Mouse (Mus musculus) WW6 (cell line): Measurements from ENCODE around the gene Zfp771.
"Not testable (repeated sequence)": the region's sequence is repeated elsewhere in the genome, so short reads cannot be mapped to it uniquely, and the experiment has no call there.

Source experiments
- DNase-seq: peaks from one replicate; pipeline ENCODE4 v3.0.0-alpha.2; 2013; ENCODE audit warnings: low read depth, low spot score

Zfp771 gene

DNA sequence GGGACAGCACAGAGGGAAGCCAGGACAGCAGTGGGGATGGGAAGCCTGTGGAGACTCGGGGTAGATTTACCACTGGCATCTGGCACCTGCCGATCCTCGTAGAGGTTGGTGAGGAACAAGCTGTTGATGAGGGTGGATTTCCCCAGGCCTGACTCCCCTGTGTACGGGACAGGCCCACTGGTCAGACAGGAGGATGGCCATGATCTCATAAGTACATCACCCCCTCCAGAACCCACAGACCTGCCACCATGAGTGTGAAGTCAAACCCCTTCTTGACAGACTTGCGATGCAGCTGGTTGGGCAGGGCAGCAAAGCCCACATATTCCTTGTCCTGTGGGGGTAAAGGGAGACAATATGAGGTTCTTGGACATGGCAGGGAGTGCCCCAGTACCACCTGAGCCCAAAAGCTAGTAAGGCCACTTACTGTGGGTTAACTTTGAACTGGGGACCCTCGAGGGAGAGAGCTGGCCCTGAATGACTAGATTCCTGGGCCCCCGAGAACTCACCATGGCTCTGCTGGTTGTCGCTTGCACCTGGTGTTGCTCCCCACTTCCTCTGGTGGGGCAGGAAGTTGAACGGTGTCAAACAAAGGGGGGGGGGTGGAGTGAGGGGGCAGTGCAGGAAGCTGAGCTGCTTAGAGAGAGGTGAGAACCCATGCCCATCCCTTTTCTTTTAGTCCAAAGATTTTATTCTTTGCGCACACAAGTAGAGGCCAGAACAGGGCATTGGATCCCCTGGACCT lies 26.0 kb upstream of the Zfp771 start:
- DNase-seq, result no peak

DNA sequence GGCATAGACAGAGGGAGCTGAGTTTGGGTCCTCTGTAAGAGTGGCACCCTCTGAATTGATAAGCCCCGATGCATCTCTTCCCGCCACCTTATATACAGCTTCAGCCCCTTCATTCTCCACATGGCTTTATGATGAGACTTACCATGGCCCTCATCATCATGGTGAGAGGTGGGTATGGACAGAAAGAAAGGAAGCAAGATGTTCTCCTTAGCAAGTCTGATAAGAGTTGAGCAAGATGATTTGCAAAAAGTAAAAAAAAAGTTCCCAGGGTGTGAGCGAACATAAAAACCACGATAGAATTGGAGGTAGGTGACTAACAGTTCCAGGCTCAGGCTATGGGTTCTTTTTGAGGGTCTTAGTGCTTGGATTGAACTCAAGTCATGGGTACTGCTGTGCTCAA lies 25.4 kb upstream of the Zfp771 start:
- DNase-seq, result no peak

DNA sequence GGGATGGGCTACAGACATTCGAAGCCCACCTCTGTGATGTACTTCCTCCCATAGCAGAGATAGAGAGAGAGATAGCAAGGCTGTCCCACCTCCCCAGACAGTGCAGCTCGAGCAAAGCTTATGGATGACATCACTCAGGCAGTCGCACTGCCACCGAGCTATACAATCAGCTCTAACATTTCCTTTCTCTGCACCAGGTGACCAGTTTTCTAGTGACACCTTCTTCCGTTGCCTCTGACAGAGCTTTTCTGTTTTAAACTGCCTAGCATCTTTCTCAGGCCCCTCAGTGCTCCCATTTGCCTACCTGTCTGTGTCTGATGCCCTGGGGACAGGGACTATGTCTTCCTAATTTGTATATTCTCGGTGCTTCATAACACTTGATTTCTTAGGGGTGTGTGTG lies 23.6 kb upstream of the Zfp771 start:
- no peak for DNase-seq

DNA sequence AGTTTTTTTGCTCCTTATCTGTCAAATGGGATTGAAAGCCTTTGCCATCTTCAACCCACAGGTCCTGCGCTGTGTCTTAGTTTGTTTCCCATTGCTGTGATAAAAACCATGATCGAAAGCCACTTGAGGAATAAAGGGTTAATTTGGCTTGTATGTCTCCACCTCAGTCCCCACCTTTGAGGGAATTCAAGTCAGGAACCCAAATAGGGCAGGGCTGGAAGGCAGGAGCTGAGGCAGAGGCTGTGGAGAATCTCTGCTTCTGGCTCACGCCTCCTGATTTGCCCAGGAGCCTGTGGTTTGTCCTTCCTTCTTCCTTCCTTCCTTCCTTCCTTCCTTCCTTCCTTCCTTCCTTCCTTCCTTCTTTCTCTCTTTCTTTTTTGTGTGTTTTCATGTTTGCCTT lies 21.0 kb upstream of the Zfp771 start:
- no peak for DNase-seq

DNA sequence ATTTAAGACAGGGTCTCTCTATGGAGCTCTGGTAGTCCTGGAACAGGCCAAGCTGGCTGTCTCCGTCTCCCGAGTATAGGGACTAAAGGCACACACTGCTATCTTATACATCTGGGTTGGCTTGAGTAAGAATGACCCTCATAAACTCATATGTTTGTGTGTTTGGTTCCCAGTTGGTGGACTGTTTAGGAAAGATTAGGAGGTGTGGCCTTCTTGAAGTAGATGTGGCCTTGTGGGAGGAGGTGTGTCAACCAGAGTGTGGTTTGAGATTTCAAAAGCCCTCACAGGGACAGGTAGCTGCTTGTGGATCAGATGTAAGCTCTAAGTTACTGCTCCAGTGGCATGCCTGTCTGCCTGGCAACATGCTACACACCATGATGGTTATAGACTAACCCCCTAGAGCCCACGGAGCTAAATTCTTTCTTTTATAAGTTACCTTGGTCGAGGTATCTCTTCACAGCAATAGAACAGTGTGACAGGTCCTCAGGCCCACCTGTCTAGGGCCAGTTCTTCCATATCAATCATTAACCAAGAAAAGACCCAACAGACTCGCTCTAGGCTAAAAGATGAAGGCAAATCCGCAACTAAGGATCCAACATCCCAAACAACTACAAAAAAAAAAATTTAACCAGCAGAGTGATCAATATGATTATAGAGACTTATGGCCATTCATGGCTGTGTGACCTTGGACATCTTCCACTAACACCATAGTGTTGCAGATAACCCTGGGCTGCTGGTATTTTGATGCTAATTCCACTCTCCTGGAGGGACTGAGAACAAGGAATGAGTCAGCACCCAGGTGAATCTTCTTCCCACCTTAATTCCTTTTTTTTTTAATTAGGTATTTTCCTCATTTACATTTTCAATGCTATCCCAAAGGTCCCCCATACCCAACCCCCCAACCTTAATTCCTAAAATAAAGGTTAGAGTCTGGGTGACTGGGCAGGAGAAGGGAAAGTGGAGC lies 20.3 kb upstream of the Zfp771 start:
- no peak for DNase-seq

DNA sequence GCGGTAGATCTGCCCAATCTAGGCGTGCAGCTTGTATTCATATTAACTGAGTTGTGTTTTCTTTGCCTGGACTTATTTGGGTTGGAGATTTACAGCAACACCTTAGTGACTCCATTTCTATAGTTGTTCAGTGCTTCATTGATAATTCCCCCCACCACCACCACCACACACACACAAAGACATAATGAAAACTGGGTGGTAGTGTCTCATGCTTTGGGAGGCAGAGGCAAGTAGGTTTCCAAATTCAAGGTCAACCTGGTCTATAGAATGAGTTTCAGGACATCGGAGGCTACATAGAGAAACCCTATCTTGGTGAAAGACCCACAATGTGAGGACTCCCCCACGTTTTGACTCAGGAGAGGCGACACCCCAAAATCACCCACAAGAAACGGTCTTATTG lies 19.5 kb upstream of the Zfp771 start:
- DNase-seq, result no peak

DNA sequence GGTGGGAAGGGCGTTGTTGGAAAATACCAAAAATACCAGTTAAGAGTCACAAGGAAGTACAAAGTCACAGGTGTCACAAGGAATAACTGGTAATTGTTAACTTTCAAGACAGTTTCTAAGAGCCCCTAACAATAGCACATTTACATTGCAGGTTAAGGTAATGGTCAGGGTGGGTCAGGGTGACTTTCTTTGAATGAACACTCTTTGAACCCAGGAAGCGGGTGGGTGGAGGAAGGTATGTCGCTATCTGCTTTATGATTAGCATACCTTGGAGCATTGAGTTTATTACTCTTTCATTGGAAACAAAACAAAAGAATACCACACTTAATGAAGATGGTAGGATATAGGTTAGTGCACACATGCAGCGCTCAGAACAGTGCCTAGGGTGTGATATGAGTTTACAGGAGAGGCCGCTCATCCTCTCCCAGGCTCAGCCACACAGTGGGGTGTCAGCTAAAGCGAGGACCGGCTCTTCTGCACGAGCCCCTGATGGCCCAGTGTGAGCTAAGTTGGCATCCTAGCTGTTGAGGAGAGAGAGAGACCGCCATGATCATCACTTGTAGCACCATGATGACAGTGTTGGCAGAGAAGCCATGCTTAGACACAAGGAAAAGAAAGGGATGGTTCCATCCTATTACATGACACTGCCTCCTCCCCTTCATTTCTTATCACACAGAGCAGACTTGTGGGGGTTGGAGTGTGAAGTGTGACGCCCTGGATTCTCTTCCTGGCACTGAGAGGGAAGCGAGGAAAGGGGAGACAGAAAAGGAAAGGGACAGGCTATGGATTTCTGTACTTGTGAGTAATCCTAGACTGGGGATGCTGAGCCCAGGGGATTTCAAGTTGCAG lies 18.7 kb upstream of the Zfp771 start:
- DNase-seq, result no peak

DNA sequence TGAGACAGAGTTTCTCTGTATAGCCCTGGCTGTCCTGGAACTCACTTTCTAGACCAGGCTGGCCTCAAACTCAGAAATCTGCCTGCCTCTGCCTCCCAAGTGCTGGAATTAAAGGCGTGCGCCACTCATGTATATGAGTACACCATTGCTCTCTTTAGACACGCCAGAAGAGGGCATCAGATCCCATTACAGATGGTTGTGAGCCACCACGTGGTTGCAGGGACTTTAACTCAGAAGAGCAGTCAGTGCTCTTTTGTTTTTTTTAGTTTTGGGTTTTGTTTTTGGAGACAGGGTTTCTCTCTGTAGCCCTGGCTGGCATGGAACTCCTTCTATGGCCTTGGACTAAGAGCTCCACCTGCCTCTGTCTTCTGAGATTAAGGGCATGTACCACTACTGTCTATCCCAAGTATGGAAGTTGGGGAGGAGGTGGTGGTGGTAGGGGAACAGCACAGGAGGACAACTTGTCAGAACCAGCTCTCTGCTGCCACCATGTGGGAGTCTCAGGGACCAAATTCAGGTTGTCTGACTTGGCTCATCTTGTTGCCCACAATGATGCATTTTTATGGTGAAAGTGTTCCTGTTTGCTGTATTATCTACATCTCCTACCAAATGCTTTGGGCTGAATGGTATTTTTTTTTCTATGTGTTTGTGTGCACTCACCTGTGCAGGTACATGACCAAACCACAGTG lies 15.3 kb upstream of the Zfp771 start:
- DNase-seq, result peak; percentile 78

DNA sequence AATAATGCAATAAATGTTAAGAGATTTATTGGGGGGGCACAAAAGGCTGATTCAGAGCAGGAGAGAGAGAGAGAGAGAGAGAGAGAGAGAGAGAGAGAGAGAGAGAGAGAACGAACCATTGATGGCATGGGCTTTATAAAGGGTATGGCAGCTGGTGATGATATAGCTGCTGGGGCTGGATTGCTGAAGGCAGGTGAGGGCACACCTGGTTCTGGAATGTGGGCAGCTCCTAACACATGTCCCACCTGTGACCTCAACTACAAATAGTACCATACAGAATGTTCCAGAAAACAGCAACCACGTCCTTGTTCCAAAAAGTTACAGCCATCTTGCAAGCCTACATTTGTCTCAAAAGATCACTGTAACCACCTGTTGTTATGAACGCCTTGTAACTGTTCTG lies 12.7 kb upstream of the Zfp771 start:
- no peak for DNase-seq

DNA sequence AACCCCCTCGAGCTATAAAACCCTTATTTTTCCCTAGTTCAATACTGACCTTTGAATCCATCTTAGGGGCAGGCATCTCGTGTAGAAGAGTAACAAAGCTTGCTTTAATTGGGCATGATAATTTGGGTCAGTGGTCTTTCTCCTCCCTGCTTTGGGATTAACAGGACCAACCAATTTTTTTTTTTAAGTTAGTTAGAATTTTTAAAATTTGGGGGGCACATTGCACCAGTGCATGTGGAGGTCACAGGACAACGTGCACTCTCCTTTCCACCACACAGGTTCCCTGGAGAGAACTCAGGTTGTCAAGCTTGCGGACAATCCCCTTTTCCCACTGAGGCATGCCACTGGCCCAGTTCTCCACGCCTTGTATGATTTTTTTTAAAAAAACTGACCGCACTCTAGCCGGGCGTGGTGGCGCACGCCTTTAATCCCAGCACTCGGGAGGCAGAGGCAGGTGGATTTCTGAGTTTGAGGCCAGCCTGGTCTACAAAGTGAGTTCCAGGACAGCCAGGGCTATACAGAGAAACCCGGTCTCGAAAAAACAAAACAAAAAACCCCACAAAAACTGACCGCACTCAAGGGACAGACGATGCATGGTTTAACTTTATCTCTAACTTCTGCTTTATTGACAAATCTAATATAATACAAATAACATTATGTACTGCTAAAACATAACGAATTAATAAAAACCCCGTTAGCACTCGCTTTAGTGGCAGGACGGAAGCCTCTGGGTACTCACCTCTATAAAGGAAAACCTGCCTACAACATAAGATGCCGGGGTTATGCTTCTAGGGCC lies 12.1 kb upstream of the Zfp771 start:
- DNase-seq, result no peak

DNA sequence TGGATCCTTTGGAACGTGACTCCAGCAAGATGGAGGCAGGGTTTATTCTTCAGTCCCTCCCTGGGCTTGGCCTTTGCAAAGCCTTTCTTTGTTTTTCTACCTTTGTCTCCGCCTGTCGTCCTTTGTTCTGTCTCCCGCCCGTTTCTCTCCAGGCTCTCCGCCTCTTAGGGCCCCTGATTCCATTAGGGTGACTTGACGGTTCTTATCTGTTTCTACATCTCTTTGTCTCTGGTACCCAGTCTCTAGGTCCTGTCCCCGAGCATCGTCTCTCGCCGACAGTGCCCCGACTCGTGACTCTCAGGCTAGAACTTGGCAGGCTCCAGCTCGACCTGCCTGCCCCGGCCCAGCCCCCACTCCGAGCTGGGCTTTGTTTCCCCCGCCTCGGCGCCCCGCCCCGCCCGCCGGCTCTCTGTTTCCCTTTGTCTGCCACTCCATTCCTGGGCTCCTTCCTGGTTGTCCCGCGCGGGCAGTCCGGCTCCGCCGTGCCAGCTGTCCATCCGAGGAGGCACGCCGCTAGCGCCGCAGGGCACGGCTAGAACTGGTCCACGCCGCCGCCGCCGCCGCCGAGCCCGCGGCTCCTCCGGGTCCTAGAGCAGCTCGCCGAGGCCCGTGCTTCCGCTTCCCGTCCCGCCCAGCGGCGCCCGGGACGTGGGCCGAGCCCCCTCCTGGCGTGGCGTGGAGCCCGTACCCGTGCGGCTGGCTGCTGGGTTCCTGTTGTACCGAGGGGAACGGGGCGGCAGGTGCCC lies 11.3 kb upstream of the Zfp771 start, which contains the start of the genes Zfp553 and Sept1:
TSS of gene Zfp553 (plus strand) at position 440 of the 746 bp plus-strand sequence.
TSS of gene Sept1 (minus strand) at position 509 of the 746 bp plus-strand sequence.
- no peak for DNase-seq

DNA sequence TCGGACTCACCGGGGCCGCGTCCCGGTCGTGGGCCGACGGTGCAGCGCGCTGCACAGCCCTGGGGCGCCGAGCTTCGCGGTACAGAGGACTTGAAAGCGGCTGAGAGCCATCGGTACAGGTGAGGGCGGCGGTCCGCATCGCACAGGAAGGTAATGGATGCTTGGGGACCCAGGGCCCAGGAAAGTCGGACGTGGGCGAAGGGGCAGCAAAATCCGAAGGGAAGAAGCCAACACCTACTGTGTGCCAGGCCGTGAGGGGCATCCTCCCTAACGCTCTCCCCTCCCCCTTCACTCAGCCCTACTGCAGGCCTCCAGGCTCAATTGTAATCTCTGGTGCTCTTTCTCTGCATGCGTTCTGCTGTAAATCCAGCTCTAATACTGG lies 10.7 kb upstream of the Zfp771 start:
- DNase-seq, result no peak

DNA sequence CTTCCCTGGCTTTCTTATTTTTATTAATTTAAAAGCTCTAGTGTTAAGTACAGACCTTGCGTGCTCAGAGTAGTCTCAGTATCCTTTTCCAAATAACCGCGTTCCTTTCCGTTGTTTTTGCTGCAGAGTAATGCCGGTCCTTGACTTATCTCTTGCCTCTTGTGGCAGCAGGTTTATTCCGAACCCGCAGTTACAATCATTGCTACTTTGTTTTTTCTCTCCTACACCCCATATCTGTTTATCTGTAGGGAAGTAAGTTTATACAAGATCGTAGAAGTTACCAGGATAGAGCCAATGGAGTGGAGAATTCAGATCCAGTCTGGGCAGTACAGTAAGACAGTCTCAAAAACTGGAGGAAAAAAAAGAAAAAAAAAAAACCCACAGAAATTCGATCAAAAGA lies 10.3 kb upstream of the Zfp771 start:
- DNase-seq, result no peak

DNA sequence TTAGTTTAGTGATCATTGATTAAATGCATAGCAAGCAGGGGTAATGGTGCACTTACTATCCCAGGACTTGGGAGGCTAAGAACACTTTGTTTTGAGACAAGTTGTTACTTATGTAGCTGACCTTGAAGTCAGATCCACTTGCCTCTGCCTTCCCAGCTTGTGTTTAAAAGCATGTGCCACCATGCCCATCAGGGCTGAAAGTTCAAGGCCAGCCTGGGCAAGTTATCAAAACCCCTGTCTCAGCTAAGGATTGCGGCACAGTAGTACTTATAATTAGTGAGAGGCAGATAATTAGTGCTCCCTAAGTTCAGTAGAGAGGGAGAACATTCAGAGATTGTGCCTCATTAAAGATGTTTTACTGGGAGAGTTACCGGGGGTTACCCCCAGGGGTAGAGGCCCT lies 9.3 kb upstream of the Zfp771 start:
- no peak for DNase-seq

DNA sequence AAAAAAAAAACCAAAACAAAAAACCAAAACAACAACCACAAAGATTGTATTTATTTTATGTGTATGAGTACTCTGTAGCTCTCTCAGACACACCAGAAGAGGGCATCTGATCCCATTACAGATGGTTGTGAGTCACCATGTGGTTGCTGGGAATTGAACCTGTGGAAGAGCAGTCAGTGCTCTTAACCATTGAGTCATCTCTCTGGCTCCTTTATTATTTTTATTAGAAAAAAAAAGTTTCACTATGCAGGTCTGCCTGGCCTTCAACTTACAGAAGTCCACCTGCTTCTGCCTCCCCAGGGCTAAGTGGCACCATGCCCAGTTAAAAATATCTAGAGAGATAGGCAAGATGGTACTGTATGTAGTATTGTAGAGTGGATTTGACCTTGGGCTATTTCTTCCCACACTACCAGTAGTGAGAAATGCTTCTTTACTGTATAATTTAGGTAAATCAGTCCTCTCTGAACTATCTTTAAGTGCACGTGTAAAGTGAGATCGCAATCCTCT lies 660 bp upstream of the Zfp771 start:
- DNase-seq, result no peak

DNA sequence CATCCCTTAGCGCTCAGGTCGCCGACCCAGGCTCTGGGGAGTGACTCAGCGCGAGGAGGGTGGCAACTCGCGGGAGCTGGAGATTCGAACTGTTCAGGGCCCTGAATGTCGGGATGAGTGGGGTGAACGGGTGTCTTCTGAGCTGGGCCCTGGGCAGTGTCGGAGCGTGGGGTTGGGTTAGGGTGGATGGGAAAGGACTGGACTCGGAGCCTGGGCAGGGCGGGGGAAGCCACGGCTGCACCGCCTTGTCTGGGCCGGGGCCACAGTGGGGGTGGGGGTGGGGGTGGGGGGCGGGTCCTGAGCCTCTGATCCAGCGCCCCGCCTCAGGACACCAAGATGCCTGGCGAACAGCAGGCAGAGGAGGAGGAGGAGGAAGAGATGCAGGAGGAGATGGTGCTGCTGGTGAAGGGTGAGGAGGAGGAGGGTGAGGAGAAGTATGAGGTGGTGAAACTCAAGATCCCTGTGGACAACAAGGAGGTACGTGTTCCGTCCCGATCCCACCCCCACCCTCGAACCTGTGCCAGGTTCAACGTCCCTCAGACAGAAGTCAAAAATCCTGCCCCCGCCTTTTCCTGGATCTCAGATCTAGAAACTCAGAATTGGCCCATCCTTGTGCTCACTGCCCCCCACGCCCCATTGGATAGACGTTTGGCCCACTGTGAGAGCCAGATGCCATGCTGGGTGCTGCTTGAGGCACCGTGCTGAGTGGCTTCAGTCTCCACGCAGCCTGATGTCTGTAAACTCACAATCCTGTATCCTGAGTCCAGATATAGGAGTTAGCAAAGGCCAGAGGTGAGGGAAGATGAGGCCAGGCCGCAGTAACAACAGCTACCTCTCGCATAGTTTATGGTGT lies 810 bp downstream of the Zfp771 start:
- DNase-seq, result no peak

DNA sequence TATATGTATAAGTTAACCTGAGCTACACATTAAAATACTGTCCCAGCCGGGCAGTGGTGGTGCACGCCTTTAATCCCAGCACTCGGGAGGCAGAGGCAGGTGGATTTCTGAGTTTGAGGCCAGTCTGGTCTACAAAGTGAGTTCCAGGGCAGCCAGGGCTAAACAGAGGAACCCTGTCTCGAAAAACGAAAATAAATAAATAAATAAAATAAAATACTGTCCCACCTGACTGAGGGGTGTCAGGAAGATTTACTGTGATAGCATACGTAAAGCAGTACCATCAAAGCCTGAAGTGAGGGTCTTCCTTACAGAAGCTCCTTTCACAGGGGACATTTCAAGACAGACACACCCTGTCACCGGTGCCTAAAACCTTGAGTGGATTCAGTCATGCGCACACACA lies 6.4 kb downstream of the Zfp771 start:
- not testable (repeated sequence) for DNase-seq

DNA sequence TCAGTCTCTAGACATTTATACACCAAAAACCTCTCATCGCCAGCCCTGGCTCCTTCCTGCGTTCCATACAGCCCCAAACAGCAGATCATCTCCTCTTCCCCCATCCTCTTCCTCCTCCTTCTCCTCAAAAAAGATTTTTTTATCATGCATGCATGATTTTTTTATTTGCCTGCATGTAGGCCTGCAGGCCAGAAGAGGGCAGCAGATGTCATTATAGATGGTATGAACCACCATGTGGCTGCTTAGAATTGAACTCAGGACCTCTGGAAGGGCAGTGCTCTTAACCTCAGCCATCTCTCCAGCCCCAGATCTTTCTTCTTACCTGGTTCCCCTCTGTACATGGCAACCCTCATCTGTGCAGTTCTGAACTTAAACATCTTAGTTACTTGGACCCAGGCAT lies 8.3 kb downstream of the Zfp771 start:
- DNase-seq, result no peak

DNA sequence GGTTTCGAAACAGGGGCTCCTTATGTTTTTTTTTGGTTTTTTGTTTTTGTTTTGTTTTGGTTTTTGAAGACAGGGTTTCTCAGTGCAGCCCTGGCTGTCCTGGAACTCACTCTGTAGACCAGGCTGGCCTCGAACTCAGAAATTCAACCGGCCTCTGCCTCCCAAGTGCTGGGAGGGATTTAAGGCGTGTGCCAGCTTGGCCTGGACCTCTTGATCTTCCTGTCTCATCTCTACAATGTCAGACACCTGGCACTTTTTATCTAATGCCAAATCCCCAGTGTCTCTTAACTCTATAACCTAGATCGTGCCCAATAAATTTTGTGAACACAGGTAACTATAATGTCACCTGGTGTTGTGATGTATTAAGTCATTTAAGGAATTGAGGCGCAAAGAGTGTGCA lies 9.3 kb downstream of the Zfp771 start:
- DNase-seq, result no peak
